Mouse (Mus musculus) spleen, adult 2 months (tissue): ENCODE data around the gene Gm38655.

Experiments used
- CTCF ChIP-seq: fragments of 200-500 bp; IDR thresholded peaks from 2 replicates; pipeline ENCODE4 v1.5.1; 2011; ENCODE audit warnings: mild to moderate bottlenecking, inconsistent platforms; ENCODE audit not compliant: insufficient read depth, insufficient read length, insufficient replicate concordance; ENCODE audit errors: extremely low read depth
- POLR2A ChIP-seq: fragments of 200-500 bp; IDR thresholded peaks from 2 replicates; pipeline ENCODE4 v1.6.1; 2011; ENCODE audit warnings: low read depth, low read length, inconsistent platforms

- TF ChIP-seq CTCF (no peak), POLR2A (no peak)
Observed at GRCm38 (mm10) chr17:25210680-25211466, 35.6 kb upstream of the Gm38655 start.
